Mouse (Mus musculus) right cerebral cortex, adult 2 months (tissue): ENCODE data around the gene Lsamp.

Source experiments
- DNase-seq, 2 experiments: peaks; one replicate each; pipeline ENCODE4 v3.0.0; 2021 to 2022; ENCODE audit warnings: low spot score in 2 of 2

The Lsamp gene

GRCm38 (mm10) chr16:40945834-40946233, 961.7 kb downstream of the Lsamp start:
- DNase-seq: no peak

- no peak for DNase-seq
Measured at GRCm38 (mm10) chr16:40948013-40948412, 963.9 kb downstream of the Lsamp start.

GRCm38 (mm10) chr16:40959211-40959610, 975.0 kb downstream of the Lsamp start:
- DNase-seq: no peak

- DNase-seq: no peak
Measured at GRCm38 (mm10) chr16:40960586-40960985, 976.4 kb downstream of the Lsamp start.

- DNase-seq: peak; percentile 95
Measured at GRCm38 (mm10) chr16:40968088-40968860, 984.1 kb downstream of the Lsamp start.

- DNase-seq: peak; percentile 43 to 49
Measured at GRCm38 (mm10) chr16:40971382-40971781, 987.2 kb downstream of the Lsamp start.

GRCm38 (mm10) chr16:40974084-40974483, 989.9 kb downstream of the Lsamp start:
- no peak for DNase-seq

- DNase-seq: no peak
Measured at GRCm38 (mm10) chr16:40983026-40983425, 998.9 kb downstream of the Lsamp start.

- no peak for DNase-seq
Measured at GRCm38 (mm10) chr16:41007569-41007968, 1023.4 kb downstream of the Lsamp start.

- DNase-seq: no peak
Measured at GRCm38 (mm10) chr16:41034746-41035145, 1050.6 kb downstream of the Lsamp start.

GRCm38 (mm10) chr16:41041686-41042085, 1057.5 kb downstream of the Lsamp start:
- DNase-seq: peak in 1 of 2 experiments; percentile 12

GRCm38 (mm10) chr16:41063270-41063857, 1079.2 kb downstream of the Lsamp start:
- no peak for DNase-seq

- DNase-seq: no peak
Measured at GRCm38 (mm10) chr16:41073470-41073869, 1089.3 kb downstream of the Lsamp start.

GRCm38 (mm10) chr16:41088648-41089047, 1104.5 kb downstream of the Lsamp start:
- no peak for DNase-seq

- no peak for DNase-seq
Measured at GRCm38 (mm10) chr16:41090092-41090491, 1105.9 kb downstream of the Lsamp start.

GRCm38 (mm10) chr16:41091259-41091658, 1107.1 kb downstream of the Lsamp start:
- no peak for DNase-seq

GRCm38 (mm10) chr16:41102805-41103204, 1118.6 kb downstream of the Lsamp start:
- no peak for DNase-seq

- no peak for DNase-seq
Measured at GRCm38 (mm10) chr16:41124361-41124760, 1140.2 kb downstream of the Lsamp start.

GRCm38 (mm10) chr16:41125051-41125450, 1140.9 kb downstream of the Lsamp start:
- DNase-seq: peak in 1 of 2 experiments; percentile 21

GRCm38 (mm10) chr16:41131053-41131452, 1146.9 kb downstream of the Lsamp start:
- DNase-seq: peak; percentile 62 to 69

- DNase-seq: peak in 1 of 2 experiments; percentile 4
Measured at GRCm38 (mm10) chr16:41172839-41173238, 1188.7 kb downstream of the Lsamp start.

GRCm38 (mm10) chr16:41179557-41179956, 1195.4 kb downstream of the Lsamp start:
- peak in 1 of 2 experiments; percentile 6 for DNase-seq

GRCm38 (mm10) chr16:41180867-41181266, 1196.7 kb downstream of the Lsamp start:
- no peak for DNase-seq
